Comparison of ENCODE assay signal across 8 mouse cellular contexts in genomic region chr13:105294715-105295114, GRCm38 (mm10). TPM values are rescaled to one million over a fixed set of nuclear protein-coding genes. Genes with fewer than 3 reads are reported as not detected.
A peak's percentile ranks its signal among the peaks of the same experiment; 100 is the strongest.
DNase-seq lines count a peak whose midpoint lies in the region; ATAC-seq and TF ChIP-seq lines count a peak whose summit lies in the region.

Gene Rnf180, minus strand, starts transcription at chr13:105294815.

- H3K27ac ChIP-seq in spleen, adult 2 months (ENCODE audit: insufficient read depth, low read length), result peak within 1 kb of the TSS; percentile 29
- 0 out of 2 replicates have a peak within 1 kb of the TSS, but pooled peaks have one; percentile 14 for H3K27ac ChIP-seq in limb, embryonic 11.5 days (replicated peaks; ENCODE audit: low read depth, low read length)
- peak within 1 kb of the TSS; percentile 56 for H3K27ac ChIP-seq in stomach, postnatal 0 days (replicated peaks)

- no peak for ATAC-seq in erythroblast, adult 5-6 weeks (replicated peaks; ENCODE audit: low FRiP score, poor library complexity, severe bottlenecking)
- ATAC-seq in limb, embryonic 11.5 days (ENCODE audit: insufficient number of reproducible peaks, low FRiP score, low TSS enrichment, low read depth), result no peak
- no peak for ATAC-seq in stomach, postnatal 0 days (ENCODE audit: low FRiP score, low TSS enrichment)

- H3K4me2 ChIP-seq in limb, embryonic 11.5 days (ENCODE audit: low read depth, severe bottlenecking), result peak within 1 kb of the TSS; percentile 76
- peak within 1 kb of the TSS; percentile 99 for H3K4me2 ChIP-seq in stomach, postnatal 0 days (replicated peaks; ENCODE audit: low read depth)

- TF ChIP-seq CTCF in spleen, adult 2 months (IDR thresholded peaks at IDR 0.05; ENCODE audit: extremely low read depth, insufficient read depth, insufficient read length, insufficient replicate concordance), result no peak
- no peak for TF ChIP-seq CTCF in stomach, postnatal 0 days (IDR thresholded peaks at IDR 0.05; ENCODE audit: low read depth)

- no peak for TF ChIP-seq POLR2A in spleen, adult 2 months (IDR thresholded peaks at IDR 0.05; ENCODE audit: low read depth, low read length)

- 74% methylated on average over 11 of the region's 11 CpGs for WGBS in spleen, adult 2 months
- whole genome bisulfite sequencing in limb, embryonic 11.5 days, result 57% methylated on average over 11 of the region's 11 CpGs
- 54% methylated on average over 11 of the region's 11 CpGs for WGBS in stomach, postnatal 0 days

- no peak for TF ChIP-seq EP300 in stomach, postnatal 0 days (optimal IDR thresholded peaks at IDR 0.05)

- DNase-seq in spleen, adult 2 months (ENCODE audit: low read depth in 1 of 2, low spot score in 2 of 2), result no peak
- DNase-seq in spleen, postnatal 10 days (ENCODE audit: low spot score in 2 of 2), result no peak
- DNase-seq in limb, embryonic 11.5 days (ENCODE audit: low spot score), result no peak
- DNase-seq in stomach, postnatal 0 days (ENCODE audit: low spot score), result no peak
- DNase-seq in cerebellum, postnatal 36 days, result no peak
- DNase-seq in adrenal gland, adult 8-10 months, result no peak

- H3K4me1 ChIP-seq in erythroblast, embryonic 14.5 days (ENCODE audit: control insufficient read depth), result peaks cover 2% of the 10 kb centered on the region; the same call in 1 of the 2 replicates
- H3K4me1 ChIP-seq in spleen, adult 2 months (ENCODE audit: control insufficient read depth, insufficient read depth, insufficient read length), result peaks cover 5% of the 10 kb centered on the region
- H3K4me1 ChIP-seq in limb, embryonic 11.5 days (ENCODE audit: control insufficient read depth, insufficient read depth, low read length), result no peaks in the 10 kb centered on the region
- no peaks in the 10 kb centered on the region for H3K4me1 ChIP-seq in stomach, postnatal 0 days (replicated peaks; ENCODE audit: control insufficient read depth, insufficient read depth)

- no peaks in the 10 kb centered on the region for H3K36me3 ChIP-seq in erythroblast, embryonic 14.5 days (ENCODE audit: control insufficient read depth)
- H3K36me3 ChIP-seq in spleen, adult 2 months (ENCODE audit: control insufficient read depth, insufficient read depth, low read length), result no peaks in the 10 kb centered on the region
- no peaks in the 10 kb centered on the region for H3K36me3 ChIP-seq in limb, embryonic 11.5 days (ENCODE audit: control insufficient read depth, insufficient read depth, low read length)
- H3K36me3 ChIP-seq in stomach, postnatal 0 days (ENCODE audit: control insufficient read depth, insufficient read depth, low read length), result no peaks in the 10 kb centered on the region

- peak within 1 kb of the TSS; percentile 48 for H3K4me3 ChIP-seq in erythroblast, embryonic 14.5 days (replicated peaks)
- peak within 1 kb of the TSS; percentile 56 for H3K4me3 ChIP-seq in spleen, adult 2 months (ENCODE audit: extremely low read depth, insufficient read depth, insufficient read length)
- H3K4me3 ChIP-seq in limb, embryonic 11.5 days (ENCODE audit: low read depth, low read length), result peak within 1 kb of the TSS; percentile 69
- H3K4me3 ChIP-seq in stomach, postnatal 0 days (ENCODE audit: low read depth, low read length), result peak within 1 kb of the TSS; percentile 75

- peaks cover 26% of the 10 kb centered on the region for H3K27me3 ChIP-seq in erythroblast, embryonic 14.5 days (ENCODE audit: control insufficient read depth)
- peaks cover 6% of the 10 kb centered on the region for H3K27me3 ChIP-seq in spleen, adult 2 months (ENCODE audit: control insufficient read depth, insufficient read depth, low read length)
- H3K27me3 ChIP-seq in limb, embryonic 11.5 days (ENCODE audit: control insufficient read depth, insufficient read depth, low read length), result no peaks in the 10 kb centered on the region
- no peaks in the 10 kb centered on the region for H3K27me3 ChIP-seq in stomach, postnatal 0 days (ENCODE audit: control insufficient read depth, insufficient read depth, low read length)

- peak within 1 kb of the TSS; percentile 87 for H3K9ac ChIP-seq in limb, embryonic 11.5 days (ENCODE audit: low read length)
- H3K9ac ChIP-seq in stomach, postnatal 0 days (ENCODE audit: low read length), result peak within 1 kb of the TSS; percentile 76

- no peaks in the 10 kb centered on the region for H3K9me3 ChIP-seq in erythroblast, embryonic 14.5 days (ENCODE audit: control insufficient read depth, low read length)
- H3K9me3 ChIP-seq in limb, embryonic 11.5 days (ENCODE audit: control insufficient read depth, low read length), result no peaks in the 10 kb centered on the region
- H3K9me3 ChIP-seq in stomach, postnatal 0 days (ENCODE audit: control insufficient read depth, low read length), result no peaks in the 10 kb centered on the region

RNA-seq across cellular contexts. Expression of gene Rnf180, which starts in this region (rescaled TPM):
- polyA plus RNA-seq in erythroblast, embryonic 14.5 days (2012), result not detected in 2 replicates
- not detected in 2 replicates for total RNA-seq in erythroblast, adult 5-6 weeks (2015; ENCODE audit: low replicate concordance)
- 0.42 and 2.8 TPM in 2 replicates for total RNA-seq in erythroblast, adult 5-6 weeks (2017; ENCODE audit: low replicate concordance)
- polyA plus RNA-seq in spleen, adult 2 months (2012; rRNA removed), result 0.86 and 1.1 TPM in 2 replicates
- 4.8 and 5.9 TPM in 2 replicates for polyA plus RNA-seq in limb, embryonic 11.5 days (2014; fragmentation: Nextera tagmentation; extraction: Ambion mirVana)
- polyA plus RNA-seq in stomach, postnatal 0 days (2015; fragmentation: Nextera tagmentation; extraction: Ambion mirVana), result 1.2 and 1.5 TPM in 2 replicates
- 10 to 100 TPM in 2 of 4 experiments, 1 to 10 TPM in 2; 4.7 to 15.5 (median 9.9) TPM for total RNA-seq in adrenal gland, adult 8-10 months (2022)
